Mouse (Mus musculus) Muller cell, postnatal 12 days (primary cell): ENCODE measurements around the gene Enpp3.
A peak's percentile ranks its signal among the peaks of the same experiment; 100 is the strongest.

Source experiments
- DNase-seq: peaks from one replicate; pipeline ENCODE4 v3.0.0-alpha.2; 2015; ENCODE audit errors: inconsistent ontology term

The Enpp3 gene

DNA sequence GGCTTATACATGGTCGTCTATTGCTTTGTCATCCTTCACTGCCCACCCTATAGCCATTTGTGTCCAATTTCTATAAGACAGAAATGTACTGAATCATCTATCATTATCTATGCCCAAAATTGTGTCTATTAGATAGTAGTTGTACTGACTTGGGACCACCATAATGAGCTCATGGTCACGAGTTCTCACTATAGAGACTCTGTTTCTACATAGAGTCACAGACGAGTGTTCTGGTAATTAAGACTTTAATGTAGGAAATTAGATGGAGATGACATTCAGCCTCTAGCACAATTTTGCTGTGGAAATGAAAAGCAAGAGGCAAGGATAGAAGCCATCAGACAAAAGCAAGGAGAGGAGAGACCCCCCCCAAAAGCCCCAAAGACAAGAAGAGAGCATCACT is 78.0 kb downstream of the Enpp3 start:
- DNase-seq: no peak

DNA sequence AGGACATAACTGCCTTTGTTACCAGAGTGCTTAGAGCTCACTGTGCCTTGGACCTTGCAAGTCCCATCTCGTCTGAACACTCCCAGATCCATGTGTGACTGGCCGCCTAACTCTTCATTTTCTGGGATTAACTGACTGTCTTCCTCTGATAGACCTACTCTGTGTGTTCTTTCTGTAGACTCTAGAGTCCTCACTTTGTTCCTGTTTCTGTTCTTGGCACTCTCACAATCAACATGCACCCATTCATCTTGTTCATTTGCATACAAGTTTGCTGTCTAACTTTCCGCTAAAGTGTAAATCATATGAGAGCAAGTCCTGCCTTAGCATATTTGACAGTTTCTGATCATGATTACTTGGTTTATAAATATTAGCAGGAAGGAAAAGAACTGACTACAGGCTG is 79.4 kb downstream of the Enpp3 start:
- no peak for DNase-seq

DNA sequence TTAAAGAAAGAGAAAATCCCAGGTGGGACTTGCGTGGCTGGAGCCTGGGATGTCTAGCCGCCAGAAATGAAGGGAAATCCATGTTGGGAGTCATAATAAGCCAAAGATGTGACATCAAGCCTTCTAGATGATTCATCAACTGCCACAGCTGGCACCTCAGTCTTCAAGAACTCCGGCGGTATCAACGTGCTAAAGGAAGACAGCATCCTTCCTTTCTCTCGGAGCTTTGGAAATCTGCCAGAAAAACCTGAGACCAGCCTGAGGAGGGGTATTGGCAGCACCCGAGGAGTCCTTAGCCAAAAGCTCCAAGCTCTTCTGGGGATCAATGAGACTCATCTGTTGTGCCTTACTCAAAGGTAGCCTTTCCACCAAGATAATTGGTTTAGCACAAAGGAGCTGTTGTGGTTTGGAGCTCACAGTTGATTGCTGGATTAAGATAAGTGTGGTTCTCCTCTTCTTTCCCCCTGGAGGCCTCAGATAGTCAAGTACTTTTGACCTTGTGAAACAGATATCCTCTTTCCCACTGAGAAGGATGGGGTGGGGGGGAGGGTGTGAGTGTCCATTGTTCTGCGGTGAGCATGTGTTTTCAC is 84.2 kb downstream of the Enpp3 start:
- DNase-seq: no peak

DNA sequence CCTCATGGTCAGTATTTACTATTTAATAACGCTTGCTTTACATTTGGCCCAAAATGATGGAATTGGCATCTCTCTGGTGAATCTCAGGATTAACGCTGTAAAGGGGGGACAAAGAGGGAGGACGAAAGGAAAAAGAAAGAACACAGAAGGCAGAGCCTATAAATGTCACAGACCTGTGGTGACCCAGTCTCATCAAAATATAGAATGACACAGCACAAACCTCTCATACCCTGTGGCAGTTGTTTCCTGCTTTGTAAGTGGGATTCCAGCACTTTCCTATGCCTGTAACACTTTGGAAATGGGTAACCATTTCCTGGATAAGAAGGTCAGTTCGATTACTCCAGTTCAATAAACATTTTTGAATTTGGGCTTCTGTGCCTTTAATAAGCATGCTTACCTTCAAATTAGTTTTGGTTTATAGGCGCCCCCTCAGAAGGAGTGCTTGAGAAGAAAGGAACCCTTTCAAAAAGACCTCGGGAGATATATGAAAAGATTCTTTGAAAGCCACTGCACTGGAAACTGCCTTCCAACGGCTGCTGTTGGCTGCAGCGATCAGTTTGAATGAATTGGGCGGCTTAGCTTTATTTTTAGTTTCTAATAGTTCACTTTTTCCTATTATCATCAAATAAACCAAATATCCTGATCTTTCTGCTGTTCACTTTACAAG is 87.6 kb downstream of the Enpp3 start:
- DNase-seq: no peak

DNA sequence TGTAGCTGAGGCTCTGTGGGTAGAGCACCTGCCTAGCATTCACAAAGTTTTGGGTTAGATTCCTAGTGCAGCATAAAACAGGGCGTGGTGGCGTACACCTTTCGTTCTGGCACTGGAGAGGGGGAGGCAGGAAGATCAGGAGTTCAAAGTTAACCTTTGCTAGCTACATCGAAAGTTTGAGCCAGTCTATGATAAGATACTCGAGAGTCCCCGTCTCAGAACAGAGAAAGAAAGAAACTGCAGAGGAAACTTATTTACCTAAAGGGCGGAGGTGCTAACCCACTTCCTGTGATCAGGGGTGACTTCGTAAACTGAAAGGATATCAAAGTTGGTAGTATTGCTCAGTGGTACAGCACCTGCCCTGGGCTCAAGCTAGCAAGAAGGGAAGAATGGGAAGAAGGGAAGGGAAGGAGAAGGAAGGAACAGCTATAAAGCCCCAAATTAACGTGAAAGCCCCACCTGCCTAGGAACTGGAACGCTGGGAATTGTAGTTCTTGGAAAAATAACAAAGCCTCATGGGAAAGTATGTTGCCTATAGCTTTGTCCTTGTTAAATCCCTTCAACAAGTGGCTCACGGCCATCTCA is 88.3 kb downstream of the Enpp3 start:
- no peak for DNase-seq

DNA sequence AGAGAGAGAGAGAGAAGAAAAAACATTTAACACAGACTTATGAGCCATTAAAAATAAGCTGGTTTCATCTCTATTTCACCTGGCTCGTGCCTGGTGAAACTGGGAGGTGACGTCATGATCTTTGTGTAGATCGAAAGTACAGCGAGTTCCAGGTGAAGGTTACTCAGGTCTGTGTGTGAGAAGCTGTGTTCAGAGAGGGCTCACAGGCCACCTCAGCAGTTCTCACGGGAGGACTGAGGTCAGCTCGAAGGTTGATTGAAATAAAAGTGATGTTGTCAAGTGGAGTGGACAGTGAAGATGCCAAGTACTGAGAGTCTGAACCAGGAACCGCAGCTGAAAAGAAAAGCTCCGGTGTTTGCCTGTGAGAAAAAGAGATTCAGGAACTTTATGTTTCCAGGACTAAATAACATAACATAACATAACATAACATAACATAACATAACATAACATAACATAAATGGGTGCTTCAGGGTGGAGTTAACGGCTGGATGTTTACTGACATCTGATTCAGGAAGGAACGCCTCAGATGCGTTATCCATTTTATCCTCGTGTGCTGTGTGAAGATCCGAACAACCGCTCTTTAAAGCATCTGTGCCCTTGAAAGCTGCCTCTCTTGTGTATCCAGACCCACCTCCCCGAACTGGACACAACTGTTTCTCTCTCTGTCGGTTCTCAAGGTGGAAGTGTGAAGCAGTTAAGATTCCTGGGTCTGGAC is 88.9 kb downstream of the Enpp3 start:
- no peak for DNase-seq

DNA sequence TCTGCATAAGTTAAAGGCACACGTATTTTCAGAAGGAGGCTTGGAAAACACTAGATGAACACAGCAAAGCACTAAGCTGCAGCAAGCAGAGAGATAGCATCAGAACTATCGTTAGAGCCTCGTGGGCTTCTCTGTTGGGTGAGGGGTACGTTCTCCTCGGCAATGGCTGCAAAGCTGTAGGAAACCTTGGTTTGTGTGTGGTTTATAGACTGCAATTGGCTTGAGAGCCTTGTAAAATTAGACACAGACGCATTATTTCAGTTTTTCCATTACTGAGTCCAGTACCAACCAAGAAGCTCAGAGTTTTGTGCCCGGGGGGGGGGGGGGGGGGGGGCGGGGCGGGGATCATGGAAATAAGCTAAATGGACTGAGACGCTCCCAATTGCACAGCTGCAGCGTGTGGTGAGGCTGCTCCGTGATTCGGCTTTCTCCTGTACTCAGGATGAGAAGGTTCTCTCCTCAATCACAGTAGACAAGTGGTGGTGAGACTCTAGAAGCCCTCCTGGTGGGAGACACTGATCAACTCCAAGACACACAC is 99.6 kb downstream of the Enpp3 start:
- DNase-seq: no peak

DNA sequence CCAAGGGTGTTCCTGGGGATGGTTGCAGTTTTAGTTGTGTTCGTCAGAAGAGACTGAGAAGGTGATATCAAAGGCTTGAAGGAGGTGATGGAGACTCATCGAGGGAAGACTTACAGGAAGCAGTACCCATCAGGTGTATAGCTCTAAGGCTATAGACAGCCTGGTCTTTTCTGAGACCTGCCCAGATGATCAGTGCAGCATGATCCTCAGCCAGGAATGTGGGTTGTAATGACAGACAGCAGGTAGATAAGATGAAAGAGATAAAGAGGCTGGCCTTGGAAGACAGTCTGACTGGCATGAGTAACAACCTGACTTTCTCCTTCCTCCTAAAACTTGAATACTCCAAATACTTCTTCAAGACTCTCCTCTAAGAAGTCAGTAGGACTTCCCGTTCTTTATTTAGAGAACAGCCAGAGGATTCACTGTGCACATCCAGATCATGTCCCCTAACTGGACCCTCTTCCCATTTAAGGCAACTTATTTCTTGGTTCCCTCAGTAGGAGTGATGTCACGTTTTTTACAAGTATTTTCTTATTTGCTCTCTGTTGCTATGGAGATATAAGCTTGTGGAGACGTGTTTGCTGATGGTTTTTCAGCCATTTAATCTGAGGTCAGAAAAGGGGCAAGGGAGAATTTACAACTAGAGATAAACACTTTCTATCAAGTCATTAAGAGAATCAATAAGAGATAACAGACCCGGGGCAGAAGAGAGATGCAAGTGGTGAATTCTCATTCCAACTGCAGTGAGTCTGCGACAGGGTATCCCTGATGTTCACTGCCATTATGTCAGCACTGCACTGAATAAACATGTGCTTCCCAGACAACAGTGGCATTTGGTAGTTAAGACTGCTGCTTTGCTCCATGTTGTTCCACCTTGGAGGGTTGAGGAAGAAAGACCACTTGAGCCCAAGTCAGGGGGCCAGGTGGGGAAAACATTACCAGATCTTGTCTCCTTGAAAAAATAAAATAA is 101.1 kb downstream of the Enpp3 start:
- DNase-seq: no peak

DNA sequence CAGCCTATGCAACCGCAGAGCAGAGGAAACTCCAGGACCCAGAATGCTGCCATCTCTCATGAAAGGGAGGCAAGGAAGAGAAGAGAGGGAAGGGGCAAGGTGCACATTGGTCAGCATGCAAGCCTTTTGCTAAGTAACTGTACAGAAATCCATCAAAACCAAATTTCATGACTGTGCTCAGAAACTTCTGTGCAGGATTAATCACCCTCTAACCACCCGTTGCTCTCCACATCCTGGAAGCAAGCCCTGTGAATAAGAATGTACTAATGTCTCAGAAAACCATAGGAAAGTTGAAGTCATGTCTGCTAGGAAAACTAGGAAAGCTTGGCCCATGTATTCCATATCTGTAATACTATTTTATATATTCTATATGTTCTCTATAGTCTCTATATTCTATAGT is 103.5 kb downstream of the Enpp3 start:
- DNase-seq: peak; percentile 38

DNA sequence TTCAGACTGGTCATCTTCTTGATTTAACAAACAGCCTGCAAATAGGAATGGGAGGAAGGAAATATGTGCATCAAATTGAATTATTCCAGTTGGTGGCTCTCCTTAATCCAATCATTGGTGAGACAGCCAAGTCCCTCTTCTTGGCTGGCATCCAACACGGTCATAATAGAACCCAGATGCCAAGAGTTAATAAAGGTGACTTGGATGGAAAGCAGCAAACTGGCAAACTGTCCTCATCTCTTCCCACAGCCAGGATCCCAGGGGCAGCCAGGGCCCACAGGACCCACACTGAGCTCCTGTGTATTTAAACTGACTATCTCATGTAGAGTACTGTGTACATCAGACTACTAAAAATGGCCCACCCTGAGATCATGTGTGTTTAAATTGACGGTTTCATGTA is 104.2 kb downstream of the Enpp3 start:
- DNase-seq: peak; percentile 80

DNA sequence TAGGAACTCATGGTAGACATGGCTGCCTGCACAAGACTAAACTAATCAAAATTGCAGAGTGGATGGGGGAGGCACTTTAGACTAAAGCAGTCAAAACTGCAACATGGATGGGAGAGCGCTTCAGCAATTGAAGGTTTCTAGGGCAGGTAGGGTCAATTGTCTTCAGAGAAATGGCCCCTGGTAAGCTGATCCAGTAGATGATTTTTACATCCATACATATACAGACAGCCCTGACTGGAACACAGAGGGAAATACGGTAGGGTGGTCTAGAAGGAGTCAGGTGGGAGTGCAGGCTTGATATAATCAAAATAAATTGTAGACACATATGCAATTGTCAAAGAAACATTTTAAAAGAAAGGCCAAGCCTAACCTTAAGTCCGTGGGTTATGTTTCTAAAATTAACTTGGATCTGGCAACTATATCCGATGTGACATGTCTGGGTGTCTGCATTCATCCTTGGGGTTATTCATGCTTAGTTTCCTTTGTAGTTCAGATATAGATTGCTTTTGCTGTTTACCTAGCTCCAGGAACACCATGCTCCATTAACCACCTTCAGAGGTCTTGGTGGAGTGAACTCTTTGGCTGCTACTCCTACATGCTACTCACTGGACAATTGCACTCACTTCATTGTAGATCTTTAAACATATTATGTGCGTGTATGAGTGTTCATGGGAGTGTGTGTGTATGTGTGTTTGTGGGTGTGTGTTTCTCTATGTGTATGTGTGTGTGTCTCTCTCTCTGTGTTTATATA is 107.4 kb downstream of the Enpp3 start:
- no peak for DNase-seq

DNA sequence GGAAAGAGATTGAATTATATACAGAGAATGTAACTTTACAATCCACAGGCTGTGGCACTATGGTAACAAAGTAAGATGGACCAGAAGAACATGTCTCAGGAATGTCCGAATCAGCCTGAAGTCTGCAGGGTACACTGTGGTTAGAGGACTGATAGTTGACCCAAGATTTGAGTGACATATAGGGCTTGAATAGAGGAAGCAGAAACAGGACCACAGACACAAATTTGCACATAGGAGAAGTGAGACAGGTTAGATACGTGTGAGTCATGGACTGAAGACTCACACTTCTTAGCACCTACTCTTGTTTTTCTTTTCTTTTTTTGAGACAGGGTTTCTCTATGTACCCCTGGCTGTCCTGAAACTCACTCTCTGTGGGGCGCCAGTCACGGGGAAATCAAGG is 115.1 kb downstream of the Enpp3 start:
- no peak for DNase-seq

DNA sequence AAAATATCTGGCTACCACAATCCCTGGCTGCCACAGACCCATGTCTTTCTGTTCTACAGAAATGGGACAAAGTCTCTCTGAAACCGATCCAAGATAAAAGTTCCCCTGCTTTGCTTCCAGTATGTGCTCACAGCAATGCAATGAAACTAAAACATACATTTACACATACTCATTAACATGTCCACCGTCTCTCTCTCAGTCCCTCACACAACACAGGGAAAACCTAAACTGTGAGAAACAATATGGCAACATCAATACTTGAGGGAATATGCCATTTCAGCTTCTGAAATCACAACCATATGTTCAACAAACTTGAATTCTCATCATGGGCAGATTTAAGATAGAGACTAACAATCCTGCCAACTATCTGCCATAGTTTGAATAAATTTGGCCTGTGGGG is 117.4 kb downstream of the Enpp3 start:
- DNase-seq: no peak
